ENCODE assay signal across 8 mouse cellular contexts in the genomic region with DNA sequence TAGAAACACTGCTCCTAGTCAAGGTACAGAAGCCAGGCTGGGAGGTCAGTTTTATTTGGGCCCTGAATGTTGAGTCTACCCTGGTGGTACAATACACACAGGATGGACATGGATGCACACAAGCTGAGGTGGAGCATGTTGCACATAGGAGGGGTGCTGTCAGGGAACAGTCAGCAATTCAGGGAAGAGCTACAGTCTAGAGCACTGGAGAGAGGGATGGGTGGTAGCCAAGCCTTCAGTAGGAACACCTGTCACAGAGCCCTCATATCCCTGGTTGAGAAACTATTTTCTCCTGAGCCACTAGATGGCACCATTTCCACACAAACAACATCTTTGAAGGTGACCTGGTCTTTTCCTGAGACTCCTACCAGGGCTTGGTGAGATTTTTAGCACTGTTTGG. TPM values are rescaled to one million over a fixed set of nuclear protein-coding genes. Genes with fewer than 3 reads are reported as not detected.
A peak's percentile ranks its signal among the peaks of the same experiment; 100 is the strongest.
DNase-seq lines count a peak whose midpoint lies in the region; ATAC-seq lines count a peak whose summit lies in the region.

No protein-coding gene starts in this region.

- H3K27ac ChIP-seq in forebrain, embryonic 10.5 days: no peak overlapping the region
- H3K27ac ChIP-seq in stomach, embryonic 14.5 days (ENCODE audit: low read length): no peak overlapping the region

- ATAC-seq in stomach, embryonic 14.5 days (ENCODE audit: insufficient number of reproducible peaks, insufficient read depth, low FRiP score, low read depth): peak; percentile 51; the same call in 1 of the 2 replicates
- ATAC-seq in monocyte, adult 5-6 weeks (replicated peaks; ENCODE audit: insufficient number of reproducible peaks, low FRiP score, low TSS enrichment, poor library complexity, severe bottlenecking): no peak

- H3K4me3 ChIP-seq in forebrain, embryonic 10.5 days: no peak overlapping the region
- H3K4me3 ChIP-seq in stomach, embryonic 14.5 days (ENCODE audit: low read depth, low read length): no peak overlapping the region

- H3K4me1 ChIP-seq in forebrain, embryonic 10.5 days: peaks cover 5% of the 10 kb centered on the region
- no peaks in the 10 kb centered on the region for H3K4me1 ChIP-seq in stomach, embryonic 14.5 days (ENCODE audit: control insufficient read depth, insufficient read depth, low read length)

- H3K9me3 ChIP-seq in forebrain, embryonic 10.5 days: no peaks in the 10 kb centered on the region
- no peaks in the 10 kb centered on the region for H3K9me3 ChIP-seq in stomach, embryonic 14.5 days (ENCODE audit: control insufficient read depth, low read depth, low read length)

- H3K9ac ChIP-seq in stomach, embryonic 14.5 days (replicated peaks; ENCODE audit: low read depth, low read length): no peak overlapping the region

- no peaks in the 10 kb centered on the region for H3K36me3 ChIP-seq in forebrain, embryonic 10.5 days (replicated peaks)
- no peaks in the 10 kb centered on the region for H3K36me3 ChIP-seq in stomach, embryonic 14.5 days (ENCODE audit: control insufficient read depth, insufficient read depth, low read length)

- H3K4me2 ChIP-seq in stomach, embryonic 14.5 days (replicated peaks; ENCODE audit: low read depth, low read length): no peak overlapping the region

- peak; percentile 37 to 51 for DNase-seq in left cerebral cortex, adult 18-20 months (ENCODE audit: low spot score in 2 of 2)
- no peak for DNase-seq in left cerebral cortex, postnatal 36 days (ENCODE audit: low spot score in 2 of 2)
- peak; percentile 56 for DNase-seq in brain, embryonic 18.5 days (ENCODE audit: low read depth, low spot score)
- DNase-seq in forebrain, embryonic 10.5 days (ENCODE audit: extremely low spot score, low spot score): peak; percentile 42
- DNase-seq in kidney, adult 9 months: peak; percentile 30
- peak; percentile 16 for DNase-seq in lung, postnatal 36 days

- H3K27me3 ChIP-seq in forebrain, embryonic 10.5 days (ENCODE audit: poor library complexity, severe bottlenecking): no peaks in the 10 kb centered on the region; the same call in none of the 2 replicates
- no peaks in the 10 kb centered on the region for H3K27me3 ChIP-seq in stomach, embryonic 14.5 days (ENCODE audit: control insufficient read depth, insufficient read depth, low read length)

- intact Hi-C loops in left cerebral cortex, postnatal 36 days (cut with DNase I): loop anchor here (2.0 to 10.0 kb wide), 2 partner anchors 325 to 839 kb away; no protein-coding TSS in a partner anchor

RNA-seq across cellular contexts. Expression of gene Spata19, which starts 13.1 kb away (rescaled TPM):
- total RNA-seq in left cerebral cortex, adult 18-20 months (2021): 1 to 10 TPM in 1 of 2 experiments, under 1 TPM in 1; 0.59 to 1.7 TPM
- not detected for total RNA-seq in left cerebral cortex, postnatal 36 days (2021)
- not detected in 2 replicates for polyA plus RNA-seq in forebrain, embryonic 10.5 days (2016; fragmentation: Nextera tagmentation; extraction: Ambion mirVana)
- not detected in 2 replicates for polyA plus RNA-seq in stomach, embryonic 14.5 days (2014; fragmentation: Nextera tagmentation; extraction: Ambion mirVana)
- total RNA-seq in monocyte, adult 5-6 weeks (2017): not detected in 3 replicates

Comparison
In these comparisons a context has a peak if more than half of its experiments do, and no peak if none do; other contexts are left out.
1. DNase-seq: peak in left cerebral cortex, adult 18-20 months (2 of 2), brain, embryonic 18.5 days (single experiment), forebrain, embryonic 10.5 days (single experiment), kidney, adult 9 months (single experiment) and lung, postnatal 36 days (single experiment); none in left cerebral cortex, postnatal 36 days (0 of 2).